8 mouse cellular contexts compared by ENCODE assay signal in genomic region chr10:80055364-80055763, GRCm38 (mm10). TPM values are rescaled to one million over a fixed set of nuclear protein-coding genes. Genes with fewer than 3 reads are reported as not detected.
DNase-seq lines count a peak whose midpoint lies in the region; ATAC-seq and TF ChIP-seq lines count a peak whose summit lies in the region.

No protein-coding gene starts in this region.

- no peaks in the 10 kb centered on the region for H3K27me3 ChIP-seq in heart, embryonic 11.5 days (ENCODE audit: control insufficient read depth, insufficient read depth, low read length)
- no peaks in the 10 kb centered on the region for H3K27me3 ChIP-seq in E14TG2a.4 (ENCODE audit: insufficient read depth, low read length)
- H3K27me3 ChIP-seq in forebrain, embryonic 16.5 days (replicated peaks; ENCODE audit: control insufficient read depth, insufficient read depth, low read length) = no peaks in the 10 kb centered on the region
- no peaks in the 10 kb centered on the region for H3K27me3 ChIP-seq in liver, embryonic 15.5 days

- H3K4me2 ChIP-seq in heart, embryonic 11.5 days = peak overlapping the region; percentile 88
- peak overlapping the region; percentile 84 for H3K4me2 ChIP-seq in forebrain, embryonic 16.5 days (ENCODE audit: low read length)
- H3K4me2 ChIP-seq in liver, embryonic 15.5 days = peak overlapping the region; percentile 83

- no peaks in the 10 kb centered on the region for H3K9me3 ChIP-seq in heart, embryonic 11.5 days (replicated peaks; ENCODE audit: control insufficient read depth, low read length)
- H3K9me3 ChIP-seq in E14TG2a.4 (ENCODE audit: low read length) = no peaks in the 10 kb centered on the region
- H3K9me3 ChIP-seq in forebrain, embryonic 16.5 days (ENCODE audit: control insufficient read depth, low read length) = no peaks in the 10 kb centered on the region
- no peaks in the 10 kb centered on the region for H3K9me3 ChIP-seq in liver, embryonic 15.5 days (replicated peaks)

- H3K36me3 ChIP-seq in heart, embryonic 11.5 days (ENCODE audit: control insufficient read depth, insufficient read depth, low read length) = peaks cover 12% of the 10 kb centered on the region
- peaks cover 67% of the 10 kb centered on the region for H3K36me3 ChIP-seq in E14TG2a.4 (ENCODE audit: insufficient read depth, low read length)
- peaks cover 4% of the 10 kb centered on the region for H3K36me3 ChIP-seq in forebrain, embryonic 16.5 days (ENCODE audit: control insufficient read depth, insufficient read depth)
- peaks cover 56% of the 10 kb centered on the region for H3K36me3 ChIP-seq in liver, embryonic 15.5 days (replicated peaks)

- DNase-seq in heart, postnatal 36 days = no peak
- DNase-seq in retina, embryonic 14.5 days (ENCODE audit: low spot score) = no peak
- no peak for DNase-seq in spleen, postnatal 36 days (ENCODE audit: low spot score in 2 of 2)
- DNase-seq in urinary bladder, adult 18-20 months (ENCODE audit: low spot score in 2 of 2) = no peak

- no peak for ATAC-seq in heart, embryonic 11.5 days (replicated peaks; ENCODE audit: insufficient number of reproducible peaks, low FRiP score, low TSS enrichment)
- ATAC-seq in forebrain, embryonic 16.5 days = no peak
- no peak for ATAC-seq in liver, embryonic 15.5 days (ENCODE audit: insufficient read depth)

- no peak for TF ChIP-seq CTCF in E14TG2a.4 (conservative IDR thresholded peaks at IDR 0.05; ENCODE audit: low read length)

- H3K4me3 ChIP-seq in heart, embryonic 11.5 days (ENCODE audit: low read depth, low read length) = peak overlapping the region; percentile 93; the same call in 1 of the 2 replicates
- peak overlapping the region; percentile 93 for H3K4me3 ChIP-seq in E14TG2a.4 (replicated peaks; ENCODE audit: low read length)
- H3K4me3 ChIP-seq in forebrain, embryonic 16.5 days (replicated peaks; ENCODE audit: low read length) = no peak overlapping the region
- peak overlapping the region; percentile 97 for H3K4me3 ChIP-seq in liver, embryonic 15.5 days (replicated peaks)

- intact Hi-C loops in heart, postnatal 36 days (cut with DNase I) = no loop called here

- peaks cover 31% of the 10 kb centered on the region for H3K4me1 ChIP-seq in heart, embryonic 11.5 days (ENCODE audit: control insufficient read depth, insufficient read depth, low read length)
- peaks cover 77% of the 10 kb centered on the region for H3K4me1 ChIP-seq in E14TG2a.4 (replicated peaks; ENCODE audit: low read depth, low read length)
- H3K4me1 ChIP-seq in forebrain, embryonic 16.5 days (replicated peaks; ENCODE audit: control insufficient read depth, insufficient read depth, low read length) = peaks cover 18% of the 10 kb centered on the region
- peaks cover 56% of the 10 kb centered on the region for H3K4me1 ChIP-seq in liver, embryonic 15.5 days (replicated peaks)

- H3K27ac ChIP-seq in heart, embryonic 11.5 days (ENCODE audit: low read depth, low read length) = no peak overlapping the region
- H3K27ac ChIP-seq in forebrain, embryonic 16.5 days (ENCODE audit: low read length) = no peak overlapping the region
- peak overlapping the region; percentile 53 for H3K27ac ChIP-seq in liver, embryonic 15.5 days (replicated peaks)

- 79% methylated on average over 5 of the region's 5 CpGs for WGBS in heart, embryonic 11.5 days (ENCODE audit: insufficient replicate concordance)
- 82% methylated on average over 5 of the region's 5 CpGs for WGBS in forebrain, embryonic 16.5 days
- 75% methylated on average over 5 of the region's 5 CpGs for WGBS in liver, embryonic 15.5 days (ENCODE audit: insufficient replicate concordance)

- peak overlapping the region; percentile 11 for H3K9ac ChIP-seq in heart, embryonic 11.5 days (ENCODE audit: low read depth, low read length)
- no peak overlapping the region; the same call in 1 of the 2 replicates for H3K9ac ChIP-seq in forebrain, embryonic 16.5 days (replicated peaks; ENCODE audit: low read depth, low read length)
- H3K9ac ChIP-seq in liver, embryonic 15.5 days = peak overlapping the region; percentile 100

RNA-seq across cellular contexts. Expression of gene Gpx4, which starts 8.4 kb away (rescaled TPM):
- polyA plus RNA-seq in heart, embryonic 11.5 days (2014; fragmentation: Nextera tagmentation; extraction: Ambion mirVana) = 711 and 729 TPM in 2 replicates
- 100 to 1,000 TPM; 863 to 871 TPM for total RNA-seq in heart, postnatal 36 days (2021)
- 443 and 475 TPM in 2 replicates for polyA plus RNA-seq in forebrain, embryonic 16.5 days (2015; fragmentation: Nextera tagmentation; extraction: Ambion mirVana)
- 603 and 658 TPM in 2 replicates for polyA plus RNA-seq in liver, embryonic 15.5 days (2015; fragmentation: Nextera tagmentation; extraction: Ambion mirVana)

RNA-seq across cellular contexts. Expression of gene Polr2e, which starts 15.8 kb away (rescaled TPM):
- 160 and 182 TPM in 2 replicates for polyA plus RNA-seq in heart, embryonic 11.5 days (2014; fragmentation: Nextera tagmentation; extraction: Ambion mirVana)
- total RNA-seq in heart, postnatal 36 days (2021) = 10 to 100 TPM; 88.5 to 96.4 TPM
- 173 and 178 TPM in 2 replicates for polyA plus RNA-seq in forebrain, embryonic 16.5 days (2015; fragmentation: Nextera tagmentation; extraction: Ambion mirVana)
- polyA plus RNA-seq in liver, embryonic 15.5 days (2015; fragmentation: Nextera tagmentation; extraction: Ambion mirVana) = 81.3 and 84.4 TPM in 2 replicates

RNA-seq across cellular contexts. Expression of gene Arhgap45, which starts 38.9 kb away (rescaled TPM):
- polyA plus RNA-seq in heart, embryonic 11.5 days (2014; fragmentation: Nextera tagmentation; extraction: Ambion mirVana) = 6.2 and 7.5 TPM in 2 replicates
- 1 to 10 TPM; 4.1 to 5.9 TPM for total RNA-seq in heart, postnatal 36 days (2021)
- polyA plus RNA-seq in forebrain, embryonic 16.5 days (2015; fragmentation: Nextera tagmentation; extraction: Ambion mirVana) = 1.2 and 1.8 TPM in 2 replicates
- polyA plus RNA-seq in liver, embryonic 15.5 days (2015; fragmentation: Nextera tagmentation; extraction: Ambion mirVana) = 15.7 and 18.2 TPM in 2 replicates

RNA-seq across cellular contexts. Expression of gene Sbno2, which starts 50.0 kb away (rescaled TPM):
- polyA plus RNA-seq in heart, embryonic 11.5 days (2014; fragmentation: Nextera tagmentation; extraction: Ambion mirVana) = 8.4 and 9.6 TPM in 2 replicates
- total RNA-seq in heart, postnatal 36 days (2021) = 10 to 100 TPM; 11.2 to 12.2 TPM
- polyA plus RNA-seq in forebrain, embryonic 16.5 days (2015; fragmentation: Nextera tagmentation; extraction: Ambion mirVana) = 13.1 and 14.9 TPM in 2 replicates
- 10.4 and 12.3 TPM in 2 replicates for polyA plus RNA-seq in liver, embryonic 15.5 days (2015; fragmentation: Nextera tagmentation; extraction: Ambion mirVana)

RNA-seq across cellular contexts. Expression of gene Abca7, which starts 59.1 kb away (rescaled TPM):
- 2.1 and 2.8 TPM in 2 replicates for polyA plus RNA-seq in heart, embryonic 11.5 days (2014; fragmentation: Nextera tagmentation; extraction: Ambion mirVana)
- 1 to 10 TPM; 7.7 to 7.9 TPM for total RNA-seq in heart, postnatal 36 days (2021)
- polyA plus RNA-seq in forebrain, embryonic 16.5 days (2015; fragmentation: Nextera tagmentation; extraction: Ambion mirVana) = 3.9 and 4.7 TPM in 2 replicates
- polyA plus RNA-seq in liver, embryonic 15.5 days (2015; fragmentation: Nextera tagmentation; extraction: Ambion mirVana) = 7.5 and 9.0 TPM in 2 replicates
